Mouse (Mus musculus): ENCODE measurements around the gene Adgrg2. TPM values are rescaled to one million over a fixed set of nuclear protein-coding genes. Genes with fewer than 3 reads are reported as not detected.

The Adgrg2 gene
- polyA plus RNA-seq (2015; fragmentation: Nextera tagmentation; extraction: Ambion mirVana) = 3.0 and 4.5 TPM in 2 replicates

DNA sequence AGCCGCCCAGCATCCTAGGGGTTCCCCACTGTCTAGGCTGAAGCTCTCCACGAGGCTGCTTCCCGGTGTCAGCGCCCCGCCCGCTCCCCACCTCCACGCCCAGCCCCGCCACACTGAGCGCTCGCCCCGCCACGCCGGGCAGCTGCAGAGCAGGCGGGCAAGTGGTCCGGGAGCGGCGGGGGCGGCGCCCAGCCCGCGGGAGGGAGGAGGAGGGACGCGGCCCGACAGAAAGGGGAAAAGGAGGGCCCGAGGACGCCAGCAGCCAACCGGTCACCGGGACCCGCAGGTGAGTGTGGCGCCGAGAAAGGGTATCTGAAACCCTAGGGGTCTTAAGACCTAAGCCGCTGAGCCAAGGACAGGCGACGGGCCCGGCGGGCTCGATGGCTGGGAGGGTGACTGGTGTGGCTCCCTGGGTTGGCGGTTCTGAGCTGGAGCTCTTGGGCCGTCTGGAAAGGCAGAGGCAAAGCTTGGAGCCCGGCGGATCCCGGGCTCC lies at the start of gene Adgrg2:
Gene Adgrg2 (plus strand): TSS at position 227 of the 493 bp plus-strand sequence.
- H3K4me1 ChIP-seq = no peaks in the 10 kb centered on the region
- ATAC-seq (ENCODE audit: low FRiP score) = peak; percentile 77
- H3K36me3 ChIP-seq = no peaks in the 10 kb centered on the region
- H3K4me2 ChIP-seq = peak within 1 kb of the TSS; percentile 77
- WGBS = 13% methylated on average over 27 of the region's 42 CpGs
- peaks cover 26% of the 10 kb centered on the region for H3K27me3 ChIP-seq (replicated peaks)
- no peak within 1 kb of the TSS for H3K27ac ChIP-seq (replicated peaks)
- no peaks in the 10 kb centered on the region for H3K9me3 ChIP-seq (replicated peaks)
- peak within 1 kb of the TSS; percentile 48 for H3K4me3 ChIP-seq (replicated peaks)
- peak within 1 kb of the TSS; percentile 48 for H3K9ac ChIP-seq (replicated peaks)

DNA sequence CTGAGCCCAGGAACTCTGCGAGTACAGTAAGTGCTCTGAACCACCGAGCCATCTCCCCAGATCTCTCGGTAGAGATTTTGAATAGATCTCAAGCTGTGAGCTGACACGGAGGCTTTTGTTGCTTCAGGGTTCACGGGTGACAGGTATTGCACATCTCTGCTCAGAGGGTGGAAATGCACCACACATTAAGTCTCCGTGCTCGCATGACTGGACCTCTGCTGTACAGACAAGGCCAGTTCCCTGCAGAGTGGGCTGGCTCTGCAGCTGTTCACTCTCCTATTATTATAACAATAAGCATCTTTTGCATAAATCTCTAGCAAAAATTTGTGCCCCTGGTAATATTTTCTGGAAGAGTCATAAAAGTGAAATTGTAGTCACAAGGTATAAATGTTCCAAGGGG lies 39.5 kb upstream of the Adgrg2 start:
- no peak overlapping the region for H3K4me3 ChIP-seq (replicated peaks)
- H3K9ac ChIP-seq (replicated peaks) = no peak overlapping the region
- peaks cover 16% of the 10 kb centered on the region; the same call in 1 of the 2 replicates for H3K27me3 ChIP-seq (replicated peaks)
- H3K4me2 ChIP-seq = no peak overlapping the region
- H3K4me1 ChIP-seq = no peaks in the 10 kb centered on the region
- no peaks in the 10 kb centered on the region for H3K36me3 ChIP-seq
- no peak overlapping the region for H3K27ac ChIP-seq (replicated peaks)
- no peak for ATAC-seq (ENCODE audit: low FRiP score)
- H3K9me3 ChIP-seq (replicated peaks) = no peaks in the 10 kb centered on the region
- WGBS = 44% methylated on average over 7 of the region's 7 CpGs

DNA sequence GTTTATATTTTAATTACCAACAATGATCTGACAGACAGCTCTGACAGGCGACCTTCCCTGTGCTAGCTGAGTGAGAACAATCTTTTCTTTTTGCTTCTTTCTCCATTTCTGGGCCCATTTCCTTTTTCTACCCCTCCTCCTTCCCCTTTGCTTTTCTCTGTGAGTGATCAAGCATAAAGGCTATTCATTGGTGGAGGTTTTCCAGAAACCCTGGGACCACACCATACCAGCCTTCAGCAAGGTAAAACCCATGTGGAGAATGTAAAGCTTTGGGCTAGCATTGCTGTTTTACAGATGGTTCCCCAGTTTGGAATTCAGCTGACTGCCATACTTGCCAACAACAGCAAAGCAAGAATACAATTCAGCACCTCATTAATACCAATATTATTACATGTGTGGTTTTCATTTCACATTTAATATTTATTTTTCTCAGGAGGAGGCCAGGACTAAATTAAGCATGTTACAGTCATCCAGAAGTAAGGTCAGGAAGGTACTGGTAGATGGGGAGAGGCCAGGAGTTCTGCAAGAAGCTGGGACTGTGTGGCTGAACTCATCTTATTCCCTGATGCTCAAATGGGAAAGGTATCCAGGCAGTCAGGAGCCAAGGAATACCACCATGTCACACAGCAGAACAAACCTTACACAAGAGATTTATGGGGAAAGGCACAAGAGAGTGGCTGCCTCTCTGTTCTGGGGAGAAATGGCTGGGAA lies 38.4 kb upstream of the Adgrg2 start:
- peaks cover 16% of the 10 kb centered on the region; the same call in 1 of the 2 replicates for H3K27me3 ChIP-seq (replicated peaks)
- no peak overlapping the region for H3K9ac ChIP-seq (replicated peaks)
- ATAC-seq (ENCODE audit: low FRiP score) = no peak
- H3K4me1 ChIP-seq = no peaks in the 10 kb centered on the region
- H3K4me3 ChIP-seq (replicated peaks) = no peak overlapping the region
- H3K9me3 ChIP-seq (replicated peaks) = no peaks in the 10 kb centered on the region
- WGBS = 25% methylated on average over 1 of the region's 1 CpGs
- H3K36me3 ChIP-seq = no peaks in the 10 kb centered on the region
- no peak overlapping the region for H3K4me2 ChIP-seq
- no peak overlapping the region for H3K27ac ChIP-seq (replicated peaks)

DNA sequence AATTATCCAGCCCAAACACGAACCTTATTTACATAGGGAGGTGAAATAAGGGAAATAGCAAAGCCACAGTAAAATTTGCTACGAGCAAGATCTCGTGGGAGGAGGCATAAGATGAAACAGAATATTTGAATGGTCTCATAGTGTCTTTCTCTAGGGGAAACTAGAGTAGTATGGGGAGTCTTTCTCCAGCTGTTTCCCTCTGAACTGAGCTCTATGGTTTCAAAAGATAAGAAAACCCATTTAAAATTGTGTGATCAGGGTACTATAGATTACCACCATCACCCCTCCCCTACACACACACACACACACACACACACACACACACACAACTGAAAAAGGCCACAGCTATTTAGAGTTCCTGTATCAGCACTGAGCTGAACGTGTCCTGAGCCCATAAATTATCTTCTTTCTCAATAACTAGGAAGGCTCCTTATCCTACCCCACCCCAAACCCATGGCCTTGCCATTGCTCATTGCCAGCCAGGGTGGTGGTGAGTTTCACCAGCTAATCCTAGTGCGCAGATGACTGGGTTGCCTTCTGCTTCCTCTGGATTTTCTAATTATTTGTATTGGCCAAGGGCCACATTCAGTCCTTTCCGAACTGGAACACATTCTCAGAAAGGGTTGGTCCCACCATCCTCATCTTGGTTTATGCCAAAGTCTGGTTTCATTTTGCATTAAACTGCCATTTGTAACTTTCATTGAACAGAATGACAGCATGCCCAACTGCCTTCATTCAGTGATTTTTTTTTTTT lies 5.6 kb upstream of the Adgrg2 start:
- no peaks in the 10 kb centered on the region for H3K9me3 ChIP-seq (replicated peaks)
- peaks cover 10% of the 10 kb centered on the region for H3K27me3 ChIP-seq (replicated peaks)
- H3K27ac ChIP-seq (replicated peaks) = no peak overlapping the region
- H3K36me3 ChIP-seq = no peaks in the 10 kb centered on the region
- no peak for ATAC-seq (ENCODE audit: low FRiP score)
- H3K4me3 ChIP-seq (replicated peaks) = no peak overlapping the region
- no peaks in the 10 kb centered on the region for H3K4me1 ChIP-seq
- no peak overlapping the region for H3K4me2 ChIP-seq
- 76% methylated on average over 6 of the region's 6 CpGs for WGBS
- no peak overlapping the region for H3K9ac ChIP-seq (replicated peaks)

DNA sequence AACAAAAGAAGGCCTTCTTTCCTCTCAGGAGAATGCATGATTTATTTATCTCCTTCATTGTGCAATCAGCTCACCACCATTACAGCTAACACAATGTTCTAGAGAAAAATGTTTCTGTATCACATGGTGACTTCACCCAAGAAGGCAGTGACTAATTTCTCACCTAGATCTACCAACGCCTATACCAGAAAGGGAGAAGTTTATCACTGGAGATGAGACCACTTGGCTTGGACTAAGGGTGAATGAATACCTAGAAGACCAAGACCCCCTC lies 5.1 kb upstream of the Adgrg2 start:
- H3K9ac ChIP-seq (replicated peaks) = no peak overlapping the region
- H3K27me3 ChIP-seq (replicated peaks) = peaks cover 15% of the 10 kb centered on the region
- H3K9me3 ChIP-seq (replicated peaks) = no peaks in the 10 kb centered on the region
- H3K27ac ChIP-seq (replicated peaks) = no peak overlapping the region
- no peaks in the 10 kb centered on the region for H3K36me3 ChIP-seq
- no peaks in the 10 kb centered on the region for H3K4me1 ChIP-seq
- 83% methylated on average over 1 of the region's 1 CpGs for WGBS
- no peak overlapping the region for H3K4me3 ChIP-seq (replicated peaks)
- no peak for ATAC-seq (ENCODE audit: low FRiP score)
- no peak overlapping the region for H3K4me2 ChIP-seq

DNA sequence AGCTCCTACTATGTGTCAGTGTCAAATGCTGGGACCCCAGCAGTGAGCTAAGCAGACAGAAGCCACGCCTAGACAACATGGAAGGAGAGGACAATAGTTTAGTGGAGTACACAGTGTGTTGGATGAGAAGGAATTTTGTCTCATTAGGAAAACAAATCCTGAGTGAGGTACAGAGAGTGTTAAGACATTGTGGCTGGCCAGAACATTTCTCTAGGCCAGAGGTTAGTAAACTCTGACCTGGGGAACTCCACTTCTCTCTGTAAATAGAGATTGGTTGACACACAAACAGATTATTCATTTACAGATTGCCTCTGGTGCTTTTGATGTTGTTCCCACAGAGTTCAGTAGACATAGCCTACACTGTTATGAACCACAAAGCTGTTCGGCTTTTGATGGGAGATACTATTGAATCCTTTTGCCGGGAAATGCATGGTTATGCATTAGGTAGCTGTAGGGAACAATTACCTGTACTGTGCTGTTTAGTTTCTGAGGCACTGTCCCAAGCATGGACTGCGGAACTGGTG lies 22.5 kb downstream of the Adgrg2 start:
- H3K4me1 ChIP-seq = no peaks in the 10 kb centered on the region
- ATAC-seq (ENCODE audit: low FRiP score) = no peak
- no peaks in the 10 kb centered on the region; the same call in 1 of the 2 replicates for H3K27me3 ChIP-seq (replicated peaks)
- H3K36me3 ChIP-seq = no peaks in the 10 kb centered on the region
- no peak overlapping the region for H3K4me2 ChIP-seq
- H3K27ac ChIP-seq (replicated peaks) = no peak overlapping the region
- H3K9ac ChIP-seq (replicated peaks) = no peak overlapping the region
- no peaks in the 10 kb centered on the region for H3K9me3 ChIP-seq (replicated peaks)
- WGBS = 90% methylated on average over 4 of the region's 4 CpGs
- H3K4me3 ChIP-seq (replicated peaks) = no peak overlapping the region

DNA sequence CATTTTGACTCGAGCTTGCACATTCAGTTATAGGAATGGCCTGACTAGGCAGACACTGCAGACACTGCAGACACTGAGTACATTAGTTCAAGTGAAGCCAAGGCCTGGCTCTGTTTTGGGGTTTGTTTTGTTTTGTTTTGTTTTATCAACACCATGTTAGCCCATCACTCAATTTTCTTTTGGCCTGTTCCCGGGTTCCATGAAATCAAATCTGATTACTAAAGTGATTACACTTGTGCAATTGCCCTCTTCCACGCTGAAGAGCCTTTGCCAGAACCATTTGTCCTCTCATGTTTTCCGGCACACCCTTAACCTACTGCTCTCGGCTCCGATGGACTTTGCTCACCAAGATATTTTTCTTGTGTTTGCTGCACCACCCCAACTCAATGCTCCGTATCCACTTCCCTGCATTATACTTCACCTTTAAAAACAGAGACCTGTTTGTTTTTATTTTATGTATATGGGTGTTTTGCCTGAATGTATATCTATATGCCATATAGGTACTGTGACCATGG lies 23.4 kb downstream of the Adgrg2 start:
- H3K4me3 ChIP-seq (replicated peaks) = no peak overlapping the region
- no peaks in the 10 kb centered on the region for H3K9me3 ChIP-seq (replicated peaks)
- WGBS = 87% methylated on average over 7 of the region's 7 CpGs
- H3K27ac ChIP-seq (replicated peaks) = no peak overlapping the region
- H3K36me3 ChIP-seq = no peaks in the 10 kb centered on the region
- no peaks in the 10 kb centered on the region for H3K4me1 ChIP-seq
- ATAC-seq (ENCODE audit: low FRiP score) = no peak
- H3K27me3 ChIP-seq (replicated peaks) = no peaks in the 10 kb centered on the region; the same call in 1 of the 2 replicates
- no peak overlapping the region for H3K9ac ChIP-seq (replicated peaks)
- H3K4me2 ChIP-seq = no peak overlapping the region

DNA sequence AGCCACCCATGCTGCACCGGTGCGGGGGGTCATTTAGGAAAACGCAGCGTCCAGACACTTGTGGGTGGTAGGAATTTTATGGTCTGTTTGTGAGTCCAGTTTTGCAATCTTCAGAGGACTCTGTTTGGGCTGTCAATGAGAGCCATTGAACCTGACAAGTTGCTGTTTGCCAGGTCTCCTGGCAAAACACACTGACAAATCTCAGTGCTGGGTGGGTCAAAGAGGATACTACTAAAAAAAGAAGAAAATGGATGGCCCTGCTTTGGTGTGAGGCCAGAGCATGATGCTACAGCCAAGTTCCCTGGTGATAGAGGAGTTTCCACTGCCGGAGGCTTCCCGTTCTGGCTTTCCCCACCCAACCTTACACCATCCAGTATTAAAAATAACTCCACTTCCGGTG lies 27.9 kb downstream of the Adgrg2 start:
- H3K9ac ChIP-seq (replicated peaks) = no peak overlapping the region
- H3K27me3 ChIP-seq (replicated peaks) = no peaks in the 10 kb centered on the region; the same call in 1 of the 2 replicates
- no peak for ATAC-seq (ENCODE audit: low FRiP score)
- H3K9me3 ChIP-seq (replicated peaks) = no peaks in the 10 kb centered on the region
- H3K27ac ChIP-seq (replicated peaks) = no peak overlapping the region
- no peak overlapping the region for H3K4me2 ChIP-seq
- H3K4me3 ChIP-seq (replicated peaks) = no peak overlapping the region
- no peaks in the 10 kb centered on the region for H3K4me1 ChIP-seq
- WGBS = 79% methylated on average over 7 of the region's 7 CpGs
- H3K36me3 ChIP-seq = no peaks in the 10 kb centered on the region

DNA sequence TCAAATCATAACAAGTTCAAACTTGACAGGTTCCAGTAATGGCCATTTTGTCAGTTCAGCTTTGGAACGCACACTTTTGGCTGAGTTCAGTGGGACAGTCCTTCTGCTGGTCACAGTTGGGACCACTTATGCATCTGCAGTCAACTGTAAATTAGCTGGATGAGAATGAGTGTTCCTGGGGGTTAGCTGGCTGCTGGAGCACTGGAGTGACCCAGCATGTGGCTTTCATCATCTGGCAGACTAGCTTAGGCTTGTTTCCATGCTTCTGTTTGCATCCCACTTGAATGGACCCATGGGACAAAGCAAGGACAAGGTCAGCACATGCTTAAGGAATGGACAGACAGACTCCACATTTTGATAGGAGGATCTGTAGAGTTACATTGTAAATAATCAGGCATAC lies 33.2 kb downstream of the Adgrg2 start:
- Histone ChIP-seq H3K4me2 (no peak overlapping the region), H3K27ac (replicated peaks) (no peak overlapping the region), H3K9me3 (replicated peaks) (no peaks in the 10 kb centered on the region), H3K4me3 (replicated peaks) (no peak overlapping the region), H3K4me1 (no peaks in the 10 kb centered on the region), H3K9ac (replicated peaks) (no peak overlapping the region), H3K27me3 (replicated peaks) (peaks cover 3% of the 10 kb centered on the region; the same call in 1 of the 2 replicates), H3K36me3 (no peaks in the 10 kb centered on the region)
- WGBS = 81% methylated on average over 1 of the region's 1 CpGs
- ATAC-seq (ENCODE audit: low FRiP score) = no peak

DNA sequence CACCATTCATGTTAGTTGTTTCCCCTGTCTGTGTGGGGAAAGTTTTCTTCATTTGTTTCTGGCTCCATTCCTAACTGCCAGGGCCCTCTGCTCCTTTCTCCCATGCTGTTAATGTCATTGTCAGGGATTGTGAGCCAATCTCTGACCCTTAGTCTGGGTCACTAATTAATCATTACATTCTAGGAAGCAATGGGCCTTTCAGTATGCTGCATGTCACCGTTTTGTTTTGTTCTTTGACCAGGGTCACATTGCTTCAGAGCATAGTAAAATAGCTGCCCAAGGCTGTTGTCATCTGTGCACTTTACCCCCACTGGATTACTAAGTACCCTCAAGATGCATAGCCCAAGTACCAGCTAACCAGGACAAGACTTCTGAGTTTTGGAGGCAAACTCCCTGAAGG lies 36.0 kb downstream of the Adgrg2 start:
- Histone ChIP-seq H3K9ac (replicated peaks) (no peak overlapping the region), H3K9me3 (replicated peaks) (no peaks in the 10 kb centered on the region), H3K4me3 (replicated peaks) (no peak overlapping the region), H3K27me3 (replicated peaks) (0 out of 2 replicates have a peak, but pooled peaks cover 3% of the 10 kb centered on the region), H3K36me3 (no peaks in the 10 kb centered on the region), H3K27ac (replicated peaks) (no peak overlapping the region), H3K4me1 (no peaks in the 10 kb centered on the region), H3K4me2 (no peak overlapping the region)
- 31% methylated on average over 1 of the region's 1 CpGs for WGBS
- ATAC-seq (ENCODE audit: low FRiP score) = no peak

DNA sequence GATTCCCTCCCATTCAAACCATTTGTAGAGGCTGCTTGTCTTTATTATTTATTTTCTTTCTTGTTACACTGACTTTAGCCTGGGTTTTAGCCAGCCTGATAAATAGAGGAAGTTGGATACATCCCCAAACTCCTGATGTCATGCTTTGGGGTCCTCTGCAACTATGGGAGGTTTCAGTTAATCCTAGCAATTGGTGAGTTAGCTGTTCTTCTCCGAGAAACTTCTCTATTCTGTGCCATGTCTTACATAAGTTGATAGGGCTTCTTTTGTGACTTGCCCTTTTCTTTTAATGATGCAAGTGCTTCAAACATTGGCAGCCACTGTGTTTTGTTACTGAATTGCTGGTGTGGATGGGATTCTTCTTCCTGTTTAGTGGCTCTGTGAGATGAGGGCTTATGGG lies 36.4 kb downstream of the Adgrg2 start:
- no peak overlapping the region for H3K4me3 ChIP-seq (replicated peaks)
- 73% methylated on average over 1 of the region's 1 CpGs for WGBS
- no peak overlapping the region for H3K27ac ChIP-seq (replicated peaks)
- H3K4me2 ChIP-seq = no peak overlapping the region
- no peaks in the 10 kb centered on the region for H3K36me3 ChIP-seq
- H3K9ac ChIP-seq (replicated peaks) = no peak overlapping the region
- no peaks in the 10 kb centered on the region for H3K4me1 ChIP-seq
- no peaks in the 10 kb centered on the region for H3K9me3 ChIP-seq (replicated peaks)
- no peak for ATAC-seq (ENCODE audit: low FRiP score)
- H3K27me3 ChIP-seq (replicated peaks) = 0 out of 2 replicates have a peak, but pooled peaks cover 3% of the 10 kb centered on the region

DNA sequence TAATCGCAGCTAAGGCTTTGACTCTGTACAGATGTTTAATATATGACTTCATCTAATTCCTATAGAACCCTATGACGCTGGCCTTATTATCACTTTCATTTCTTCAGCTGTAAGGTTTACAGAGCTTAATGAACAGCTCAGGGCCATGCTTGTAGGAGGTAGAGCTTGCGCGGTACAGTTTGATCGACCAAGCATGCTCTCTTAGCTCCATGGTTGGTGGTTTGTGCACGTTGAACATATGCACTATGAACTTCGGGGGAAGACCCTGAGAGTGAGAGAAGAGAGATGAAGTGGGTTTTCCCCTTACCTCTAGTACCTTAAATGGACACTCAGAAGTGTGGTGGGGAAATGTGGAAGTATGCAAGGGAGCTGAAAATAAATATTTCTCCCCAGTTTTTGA lies 41.7 kb downstream of the Adgrg2 start:
- Histone ChIP-seq H3K27me3 (replicated peaks) (0 out of 2 replicates have a peak, but pooled peaks cover 4% of the 10 kb centered on the region), H3K4me2 (no peak overlapping the region), H3K36me3 (no peaks in the 10 kb centered on the region), H3K4me1 (no peaks in the 10 kb centered on the region), H3K4me3 (replicated peaks) (no peak overlapping the region), H3K9me3 (replicated peaks) (no peaks in the 10 kb centered on the region), H3K9ac (replicated peaks) (no peak overlapping the region), H3K27ac (replicated peaks) (no peak overlapping the region)
- 91% methylated on average over 7 of the region's 7 CpGs for WGBS
- no peak for ATAC-seq (ENCODE audit: low FRiP score)

Measured in neural tube, embryonic 15.5 days (tissue).